ENCODE assay signal across 7 mouse cellular contexts in genomic region chr14:103131991-103132390, GRCm38 (mm10). TPM values are rescaled to one million over a fixed set of nuclear protein-coding genes. Genes with fewer than 3 reads are reported as not detected.
DNase-seq lines count a peak whose midpoint lies in the region; ATAC-seq lines count a peak whose summit lies in the region.

No protein-coding gene starts in this region.

- DNase-seq in layer of hippocampus, postnatal 10 days (ENCODE audit: low spot score in 2 of 2) = peak; percentile 47 to 56
- no peak for DNase-seq in layer of hippocampus, adult 9-10 months (ENCODE audit: low spot score)
- peak; percentile 22 for DNase-seq in MEL-GATA-1-ER (ENCODE audit: extremely low read depth, low read depth)
- DNase-seq in c-Kit-positive CD71-positive TER-119-negative erythroid progenitor cells, embryonic 14.5 days (ENCODE audit: low read depth) = peak; percentile 39
- peak; percentile 27 for DNase-seq in lung, postnatal 25 days (ENCODE audit: low spot score)
- DNase-seq in ovary, adult 18-20 months (ENCODE audit: low spot score) = no peak

- no peaks in the 10 kb centered on the region for H3K9me3 ChIP-seq in intestine, embryonic 16.5 days (ENCODE audit: control insufficient read depth, low read length)

- H3K27me3 ChIP-seq in intestine, embryonic 16.5 days (replicated peaks; ENCODE audit: control insufficient read depth, insufficient read depth, low read length) = no peaks in the 10 kb centered on the region

- no peaks in the 10 kb centered on the region for H3K4me1 ChIP-seq in intestine, embryonic 16.5 days (ENCODE audit: control insufficient read depth, insufficient read depth, low read length)

- no peak overlapping the region for H3K9ac ChIP-seq in intestine, embryonic 16.5 days (ENCODE audit: low read depth, low read length)

- H3K36me3 ChIP-seq in intestine, embryonic 16.5 days (ENCODE audit: control insufficient read depth, insufficient read depth, low read length) = peaks cover 14% of the 10 kb centered on the region

- no peak overlapping the region for H3K4me3 ChIP-seq in intestine, embryonic 16.5 days (ENCODE audit: low read length)

- no peak overlapping the region for H3K4me2 ChIP-seq in intestine, embryonic 16.5 days (ENCODE audit: low read depth, low read length)

- no peak overlapping the region for H3K27ac ChIP-seq in intestine, embryonic 16.5 days (ENCODE audit: low read length)

- WGBS in intestine, embryonic 16.5 days = 67% methylated on average over 2 of the region's 2 CpGs

- peak; percentile 60; the same call in 1 of the 2 replicates for ATAC-seq in intestine, embryonic 16.5 days

RNA-seq across cellular contexts. Expression of gene Fbxl3, which starts 32.6 kb away (rescaled TPM):
- total RNA-seq in layer of hippocampus, postnatal 10 days (2021) = 10 to 100 TPM; 66.6 to 80.9 TPM
- 19.0 and 19.4 TPM in 2 replicates for polyA plus RNA-seq in intestine, embryonic 16.5 days (2015; fragmentation: Nextera tagmentation; extraction: Ambion mirVana)

Comparison
In these comparisons a context has a peak if more than half of its experiments do, and no peak if none do; other contexts are left out.
1. DNase-seq: peak in layer of hippocampus, postnatal 10 days (2 of 2), MEL-GATA-1-ER (single experiment), c-Kit-positive CD71-positive TER-119-negative erythroid progenitor cells, embryonic 14.5 days (single experiment) and lung, postnatal 25 days (single experiment); none in layer of hippocampus, adult 9-10 months (single experiment) and ovary, adult 18-20 months (single experiment).